Mouse (Mus musculus) testis, adult 2 months (tissue): Measurements from ENCODE around the gene Gm5129. TPM values are rescaled to one million over a fixed set of nuclear protein-coding genes. Genes with fewer than 3 reads are reported as not detected.
"Not testable (repeated sequence)": the region's sequence is repeated elsewhere in the genome, so short reads cannot be mapped to it uniquely, and the experiment has no call there.

Source experiments
- H3K27ac ChIP-seq: fragments of 200-500 bp; 2 replicates; pipeline ENCODE4 v1.5.1; 2012; ENCODE audit warnings: low read depth, low read length; ENCODE audit not compliant: control insufficient read depth, insufficient read depth
- H3K27me3 ChIP-seq: fragments of 200-500 bp; 2 replicates; pipeline ENCODE4 v1.6.1; 2012; ENCODE audit warnings: mild to moderate bottlenecking, low read length, moderate library complexity; ENCODE audit not compliant: control insufficient read depth, insufficient read depth
- H3K36me3 ChIP-seq: fragments of 200-500 bp; 2 replicates; pipeline ENCODE4 v1.6.1; 2012; ENCODE audit warnings: mild to moderate bottlenecking, low read length; ENCODE audit not compliant: control insufficient read depth, insufficient read depth
- H3K4me1 ChIP-seq: fragments of 200-500 bp; 2 replicates; pipeline ENCODE4 v1.6.1; 2012; ENCODE audit warnings: low read length; ENCODE audit not compliant: control insufficient read depth, insufficient read depth
- H3K4me3 ChIP-seq: fragments of 200-500 bp; 2 replicates; pipeline ENCODE4 v1.5.1; 2012; ENCODE audit warnings: low read depth, mild to moderate bottlenecking, low read length, moderate library complexity, mixed read lengths; ENCODE audit not compliant: control insufficient read depth
- CTCF ChIP-seq: fragments of 200-500 bp; IDR thresholded peaks from 2 replicates; pipeline ENCODE4 v1.5.1; 2012; ENCODE audit warnings: low read depth, mild to moderate bottlenecking, inconsistent platforms, low read length, moderate library complexity; ENCODE audit not compliant: control insufficient read depth, insufficient read depth, insufficient replicate concordance
- POLR2A ChIP-seq: fragments of 200-500 bp; IDR thresholded peaks from 2 replicates; pipeline ENCODE4 v1.6.1; 2012; ENCODE audit warnings: low read depth, mild to moderate bottlenecking, inconsistent platforms, low read length, moderate library complexity; ENCODE audit not compliant: control insufficient read depth
- polyA plus RNA-seq: library from polyadenylated mRNA; depleted of rRNA; stranded (reverse); fragments of >200 nt; gene quantifications from 2 replicates; pipeline ENCODE4 v1.2.3, GENCODE M21; 2012; rRNA removed

Gm5129 gene
- polyA plus RNA-seq = 17.3 and 19.1 TPM in 2 replicates

GRCm38 (mm10) chr5:29735557-29736061, at the start of gene Gm5129, which contains the start of gene Dnajb6:
TSS of gene Gm5129 (minus strand) at chr5:29735936.
TSS of gene Dnajb6 (plus strand) at chr5:29735688.
- H3K36me3 ChIP-seq = no peaks in the 10 kb centered on the region
- H3K4me3 ChIP-seq = peak within 1 kb of the TSS; percentile 98
- peak within 1 kb of the TSS; percentile 97 for H3K27ac ChIP-seq
- peaks cover 12% of the 10 kb centered on the region for H3K4me1 ChIP-seq
- H3K27me3 ChIP-seq = no peaks in the 10 kb centered on the region
- TF ChIP-seq CTCF (no peak), POLR2A (peak; percentile 91)

GRCm38 (mm10) chr5:29784906-29785305, 49.2 kb upstream of the Gm5129 start:
- H3K27ac ChIP-seq, H3K4me1 ChIP-seq, H3K36me3 ChIP-seq, H3K27me3 ChIP-seq, H3K4me3 ChIP-seq: not testable (repeated sequence)

GRCm38 (mm10) chr5:29782261-29782660, 46.5 kb upstream of the Gm5129 start:
- H3K4me3 ChIP-seq = no peak overlapping the region
- H3K36me3 ChIP-seq = no peaks in the 10 kb centered on the region; the same call in 1 of the 2 replicates
- no peak overlapping the region for H3K27ac ChIP-seq
- no peaks in the 10 kb centered on the region for H3K27me3 ChIP-seq
- TF ChIP-seq POLR2A = no peak
- H3K4me1 ChIP-seq = no peaks in the 10 kb centered on the region

GRCm38 (mm10) chr5:29779733-29780132, 44.0 kb upstream of the Gm5129 start:
- not testable (repeated sequence) for H3K36me3 ChIP-seq, H3K4me1 ChIP-seq, H3K4me3 ChIP-seq, H3K27me3 ChIP-seq, H3K27ac ChIP-seq

- Histone ChIP-seq H3K4me1 (no peaks in the 10 kb centered on the region), H3K27me3 (no peaks in the 10 kb centered on the region), H3K27ac (no peak overlapping the region), H3K36me3 (no peaks in the 10 kb centered on the region; the same call in 1 of the 2 replicates), H3K4me3 (no peak overlapping the region)
- TF ChIP-seq CTCF (no peak), POLR2A (no peak)
Observed at GRCm38 (mm10) chr5:29778029-29778428, 42.3 kb upstream of the Gm5129 start.

GRCm38 (mm10) chr5:29775437-29775836, 39.7 kb upstream of the Gm5129 start:
- TF ChIP-seq CTCF (no peak), POLR2A (no peak)
- Histone ChIP-seq H3K27ac (no peak overlapping the region), H3K4me3 (no peak overlapping the region), H3K36me3 (no peaks in the 10 kb centered on the region; the same call in none of the 2 replicates), H3K27me3 (no peaks in the 10 kb centered on the region), H3K4me1 (no peaks in the 10 kb centered on the region)

- Histone ChIP-seq H3K27ac (no peak overlapping the region), H3K27me3 (no peaks in the 10 kb centered on the region), H3K36me3 (no peaks in the 10 kb centered on the region; the same call in none of the 2 replicates), H3K4me3 (no peak overlapping the region), H3K4me1 (no peaks in the 10 kb centered on the region)
- no peak for TF ChIP-seq POLR2A
- TF ChIP-seq CTCF = no peak
Observed at GRCm38 (mm10) chr5:29773460-29774150, 37.9 kb upstream of the Gm5129 start.
